Mouse (Mus musculus) C2C12 (cell line): ENCODE measurements at regions not wholly inside any gene's neighbourhood (a gene's known extent, or its start where the extent isn't known, plus 50 kb on each side); places are given as distances from the start of the nearest gene placed in this dataset.

Source experiments
- H3K27me3 ChIP-seq: one replicate; pipeline ENCODE4 v1.6.1; 2011; ENCODE audit not compliant: control insufficient read depth, insufficient read depth, insufficient read length
- H3K36me3 ChIP-seq: one replicate; pipeline ENCODE4 v1.6.1; 2011; ENCODE audit not compliant: control insufficient read depth, insufficient read depth
- H3K4me3 ChIP-seq: one replicate; pipeline ENCODE4 v1.5.1; 2011; ENCODE audit warnings: mild to moderate bottlenecking, control low read depth; ENCODE audit not compliant: poor library complexity, insufficient read depth, severe bottlenecking
- H3K79me2 ChIP-seq: one replicate; pipeline ENCODE4 v1.6.1; 2011; ENCODE audit not compliant: control insufficient read depth, insufficient read depth
- H3K79me3 ChIP-seq: one replicate; pipeline ENCODE4 v1.6.1; 2011; ENCODE audit warnings: low read depth, control low read depth
- H3ac ChIP-seq: one replicate; pipeline ENCODE3; 2011; ENCODE audit warnings: low read depth; ENCODE audit not compliant: control insufficient read depth, insufficient read length
- CEBPB ChIP-seq: IDR thresholded peaks from one replicate; pipeline ENCODE4 v1.6.1; 2011; ENCODE audit warnings: low read depth, mild to moderate bottlenecking, control low read depth, moderate library complexity
- CTCF ChIP-seq: IDR thresholded peaks from one replicate; pipeline ENCODE4 v1.5.1; 2011; ENCODE audit not compliant: control insufficient read depth, insufficient read depth, insufficient read length
- FOSL1 ChIP-seq: IDR thresholded peaks from one replicate; pipeline ENCODE4 v1.8.0; 2011; ENCODE audit warnings: mild to moderate bottlenecking, low read length; ENCODE audit not compliant: poor library complexity, insufficient read depth, severe bottlenecking
- MAX ChIP-seq: IDR thresholded peaks from one replicate; pipeline ENCODE4 v1.6.1; 2011; ENCODE audit warnings: mild to moderate bottlenecking, control low read depth
- MYOD1 ChIP-seq: IDR thresholded peaks from one replicate; pipeline ENCODE4 v1.6.1; 2011; ENCODE audit warnings: low read depth; ENCODE audit not compliant: control insufficient read depth, insufficient read length
- MYOG ChIP-seq: IDR thresholded peaks from one replicate; pipeline ENCODE4 v1.6.1; 2011; ENCODE audit not compliant: control insufficient read depth, insufficient read length; ENCODE audit errors: extremely low read depth
- USF1 ChIP-seq: IDR thresholded peaks from one replicate; pipeline ENCODE4 v1.6.1; 2011; ENCODE audit warnings: low read depth, mild to moderate bottlenecking, control low read depth, moderate library complexity

GRCm38 (mm10) chr8:35070246-35070989 lies 695.2 kb upstream of the Gm19410 start:
- Histone ChIP-seq H3K27me3 (no peaks in the 10 kb centered on the region), H3K4me3 (no peak overlapping the region), H3ac (no peak overlapping the region), H3K36me3 (no peaks in the 10 kb centered on the region), H3K79me2 (no peaks in the 10 kb centered on the region), H3K79me3 (no peaks in the 10 kb centered on the region)
- TF ChIP-seq MYOG = no peak
- TF ChIP-seq CTCF = no peak
- TF ChIP-seq CEBPB = no peak
- TF ChIP-seq MAX = no peak
- no peak for TF ChIP-seq USF1

GRCm38 (mm10) chr8:35075971-35076370 lies 689.6 kb upstream of the Gm19410 start:
- H3K27me3 ChIP-seq = no peaks in the 10 kb centered on the region
- H3K36me3 ChIP-seq = no peaks in the 10 kb centered on the region
- no peak overlapping the region for H3ac ChIP-seq
- H3K79me2 ChIP-seq = no peaks in the 10 kb centered on the region
- TF ChIP-seq CEBPB (no peak), MYOG (no peak), CTCF (no peak), MYOD1 (no peak), MAX (no peak), FOSL1 (no peak), USF1 (no peak)
- H3K79me3 ChIP-seq = no peaks in the 10 kb centered on the region
- no peak overlapping the region for H3K4me3 ChIP-seq

DNA sequence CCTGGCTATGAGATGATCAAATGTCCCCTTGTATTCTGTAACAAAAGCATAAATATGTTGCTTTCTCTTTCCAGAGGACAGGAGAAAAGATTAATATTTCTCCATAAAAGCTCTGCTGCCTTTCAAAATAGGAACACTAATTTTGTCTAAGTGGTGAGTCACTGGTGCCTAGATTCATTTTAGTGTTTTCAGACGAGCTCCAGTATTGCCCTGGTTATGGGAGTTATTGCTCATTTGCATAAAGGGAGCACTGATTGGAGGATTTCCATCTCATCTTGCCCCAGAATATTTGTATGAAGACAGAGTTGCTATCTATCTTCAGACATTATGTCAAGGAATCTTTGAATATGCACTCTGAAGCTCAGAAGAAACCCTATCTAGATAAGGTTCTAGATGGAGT lies 682.4 kb upstream of the Gm19410 start:
- no peak for TF ChIP-seq USF1
- TF ChIP-seq MYOD1 = no peak
- no peak for TF ChIP-seq FOSL1
- TF ChIP-seq CEBPB = no peak
- no peak for TF ChIP-seq MAX
- TF ChIP-seq MYOG = no peak
- TF ChIP-seq CTCF = no peak

GRCm38 (mm10) chr8:35087070-35087469 lies 678.5 kb upstream of the Gm19410 start:
- no peaks in the 10 kb centered on the region for H3K36me3 ChIP-seq
- TF ChIP-seq FOSL1 = no peak
- no peak for TF ChIP-seq USF1
- TF ChIP-seq MYOD1 = no peak
- TF ChIP-seq CEBPB = no peak
- no peak for TF ChIP-seq MAX
- no peak for TF ChIP-seq CTCF
- no peak for TF ChIP-seq MYOG
- H3K4me3 ChIP-seq = no peak overlapping the region
- H3ac ChIP-seq = no peak overlapping the region
- H3K79me3 ChIP-seq = no peaks in the 10 kb centered on the region
- H3K79me2 ChIP-seq = no peaks in the 10 kb centered on the region
- no peaks in the 10 kb centered on the region for H3K27me3 ChIP-seq

More for the DNA sequence above, 682.4 kb upstream of the Gm19410 start:
- Histone ChIP-seq H3ac (no peak overlapping the region), H3K79me3 (no peaks in the 10 kb centered on the region), H3K36me3 (no peaks in the 10 kb centered on the region), H3K79me2 (no peaks in the 10 kb centered on the region), H3K27me3 (no peaks in the 10 kb centered on the region), H3K4me3 (no peak overlapping the region)

DNA sequence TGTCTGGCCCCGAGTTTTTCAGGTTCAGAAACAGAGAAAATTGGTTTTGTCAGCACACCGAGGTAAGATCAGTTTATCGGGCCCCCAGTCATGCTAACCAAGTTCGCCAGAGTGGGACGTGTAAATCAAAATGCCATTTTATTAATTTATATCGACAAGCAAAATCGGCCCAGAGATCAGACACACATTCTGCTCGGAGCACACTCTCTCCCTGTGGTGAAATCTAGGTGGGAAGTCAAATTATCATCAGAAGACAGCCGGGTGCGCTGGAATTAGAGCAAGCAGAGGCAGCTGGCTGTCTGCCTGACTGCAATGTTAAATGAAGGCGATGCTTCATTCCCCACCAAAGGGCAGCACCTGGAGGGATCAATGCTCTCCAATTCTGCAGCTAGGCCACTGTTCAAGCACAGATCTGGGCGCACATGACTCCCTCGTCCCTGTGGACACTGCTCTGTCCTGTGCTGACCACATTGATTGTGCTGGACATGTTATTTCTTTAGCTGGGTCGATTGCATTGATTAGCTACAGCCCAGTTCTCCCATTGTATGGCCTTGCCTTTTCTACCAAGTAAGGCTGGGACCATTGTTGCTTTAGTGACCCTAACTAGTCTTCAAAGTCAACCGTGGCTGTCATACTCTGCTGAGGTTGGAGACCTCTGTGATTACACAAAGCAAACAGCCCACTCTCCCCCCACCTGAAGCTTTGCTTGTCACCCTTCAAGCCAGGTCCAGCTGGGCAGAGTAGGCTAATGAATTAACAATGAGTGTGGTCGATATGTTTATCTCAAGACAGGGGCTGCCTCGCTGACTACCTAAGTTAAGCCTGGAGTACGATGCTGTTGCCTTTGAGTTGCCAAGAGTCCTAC lies 677.0 kb upstream of the Gm19410 start:
- Histone ChIP-seq H3K27me3 (no peaks in the 10 kb centered on the region), H3K4me3 (no peak overlapping the region), H3ac (no peak overlapping the region), H3K36me3 (no peaks in the 10 kb centered on the region), H3K79me3 (no peaks in the 10 kb centered on the region), H3K79me2 (no peaks in the 10 kb centered on the region)
- TF ChIP-seq CEBPB = no peak

DNA sequence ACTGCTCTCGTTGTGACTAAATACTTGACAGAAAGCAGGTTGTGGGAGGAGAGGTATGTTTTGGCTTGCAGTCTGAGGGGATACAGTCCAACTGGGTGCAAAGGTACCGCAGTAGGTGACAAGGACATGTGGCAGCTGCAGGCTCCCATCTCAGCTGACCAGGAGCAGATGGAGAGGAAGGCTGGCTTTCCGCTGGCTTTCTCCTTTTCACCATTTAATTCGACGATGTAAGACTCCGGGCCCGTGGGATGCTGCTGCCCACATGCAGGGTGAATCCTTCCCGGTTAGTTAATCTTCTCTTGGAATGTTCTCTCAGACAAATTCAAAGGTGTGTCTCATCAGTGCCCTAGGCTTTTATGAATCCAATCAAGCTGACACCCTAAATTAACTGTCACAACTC lies 676.1 kb upstream of the Gm19410 start:
- H3K4me3 ChIP-seq = no peak overlapping the region
- no peaks in the 10 kb centered on the region for H3K27me3 ChIP-seq
- no peak overlapping the region for H3ac ChIP-seq
- H3K79me3 ChIP-seq = no peaks in the 10 kb centered on the region
- TF ChIP-seq USF1 (no peak), MAX (no peak), MYOD1 (no peak), FOSL1 (no peak), MYOG (no peak), CEBPB (no peak), CTCF (no peak)
- no peaks in the 10 kb centered on the region for H3K79me2 ChIP-seq
- no peaks in the 10 kb centered on the region for H3K36me3 ChIP-seq
